Mouse (Mus musculus) fat pad, adult 2 months (tissue): Measurements from ENCODE around the gene Slc25a21.

Experiments
- DNase-seq: peaks from one replicate; pipeline ENCODE4 v3.0.0-alpha.2; 2011; ENCODE audit warnings: low read depth, low spot score; ENCODE audit errors: extremely low read depth

The Slc25a21 gene

GRCm38 (mm10) chr12:56894963-56895362 lies 302.3 kb downstream of the Slc25a21 start:
- no peak for DNase-seq

- no peak for DNase-seq
These were observed 306.2 kb downstream of the Slc25a21 start for GRCm38 (mm10) chr12:56890891-56891726.

- no peak for DNase-seq
These were observed 319.5 kb downstream of the Slc25a21 start for GRCm38 (mm10) chr12:56877796-56878195.

- no peak for DNase-seq
These were observed 320.7 kb downstream of the Slc25a21 start for GRCm38 (mm10) chr12:56876549-56876948.

GRCm38 (mm10) chr12:56873204-56873603 lies 324.1 kb downstream of the Slc25a21 start:
- DNase-seq: no peak

- no peak for DNase-seq
These were observed 326.7 kb downstream of the Slc25a21 start for GRCm38 (mm10) chr12:56870569-56870968.

- no peak for DNase-seq
These were observed 333.3 kb downstream of the Slc25a21 start for GRCm38 (mm10) chr12:56863873-56864562.

- DNase-seq: no peak
These were observed 344.6 kb downstream of the Slc25a21 start for GRCm38 (mm10) chr12:56852679-56853078.

- DNase-seq: no peak
These were observed 345.8 kb downstream of the Slc25a21 start for GRCm38 (mm10) chr12:56851464-56851863.

GRCm38 (mm10) chr12:56829945-56830344 lies 367.3 kb downstream of the Slc25a21 start:
- DNase-seq: no peak

- no peak for DNase-seq
These were observed 367.8 kb downstream of the Slc25a21 start for GRCm38 (mm10) chr12:56829455-56829883.

- no peak for DNase-seq
These were observed 369.4 kb downstream of the Slc25a21 start for GRCm38 (mm10) chr12:56827808-56828384.

- DNase-seq: no peak
These were observed 372.6 kb downstream of the Slc25a21 start for GRCm38 (mm10) chr12:56824688-56825087.

- no peak for DNase-seq
These were observed 375.1 kb downstream of the Slc25a21 start for GRCm38 (mm10) chr12:56822122-56822521.

GRCm38 (mm10) chr12:56820604-56821003 lies 376.7 kb downstream of the Slc25a21 start:
- no peak for DNase-seq

GRCm38 (mm10) chr12:56807483-56807882 lies 389.8 kb downstream of the Slc25a21 start:
- DNase-seq: no peak

GRCm38 (mm10) chr12:56807078-56807477 lies 390.2 kb downstream of the Slc25a21 start:
- DNase-seq: no peak

GRCm38 (mm10) chr12:56804487-56804886 lies 392.8 kb downstream of the Slc25a21 start:
- DNase-seq: no peak

GRCm38 (mm10) chr12:56798641-56799415 lies 398.4 kb downstream of the Slc25a21 start:
- DNase-seq: no peak

GRCm38 (mm10) chr12:56789236-56789635 lies 408.0 kb downstream of the Slc25a21 start:
- no peak for DNase-seq

- DNase-seq: no peak
These were observed 412.0 kb downstream of the Slc25a21 start for GRCm38 (mm10) chr12:56785250-56785649.
